Mouse (Mus musculus) cerebellum, adult (tissue): Measurements from ENCODE around the gene Doc2b.
A peak's percentile ranks its signal among the peaks of the same experiment; 100 is the strongest.

Experiments
- ATAC-seq: cut with Nextera tagmentation; 2 replicates; pipeline ENCODE4 v1.9.2; 2017; ENCODE audit warnings: mild to moderate bottlenecking, moderate library complexity, mixed read lengths; ENCODE audit not compliant: insufficient number of reproducible peaks, low FRiP score, low TSS enrichment

Doc2b gene

GRCm38 (mm10) chr11:75794602-75795320 is 1.1 kb downstream of the Doc2b start:
- ATAC-seq: no peak

GRCm38 (mm10) chr11:75793351-75793750 is 2.5 kb downstream of the Doc2b start:
- no peak for ATAC-seq

GRCm38 (mm10) chr11:75792535-75792934 is 3.3 kb downstream of the Doc2b start:
- ATAC-seq: no peak

GRCm38 (mm10) chr11:75785897-75786296 is 10.0 kb downstream of the Doc2b start:
- no peak for ATAC-seq

- ATAC-seq: no peak
Observed at GRCm38 (mm10) chr11:75783799-75784198, 12.1 kb downstream of the Doc2b start.

GRCm38 (mm10) chr11:75781919-75782318 is 13.9 kb downstream of the Doc2b start:
- ATAC-seq: peak; percentile 55; the same call in 1 of the 2 replicates

DNA sequence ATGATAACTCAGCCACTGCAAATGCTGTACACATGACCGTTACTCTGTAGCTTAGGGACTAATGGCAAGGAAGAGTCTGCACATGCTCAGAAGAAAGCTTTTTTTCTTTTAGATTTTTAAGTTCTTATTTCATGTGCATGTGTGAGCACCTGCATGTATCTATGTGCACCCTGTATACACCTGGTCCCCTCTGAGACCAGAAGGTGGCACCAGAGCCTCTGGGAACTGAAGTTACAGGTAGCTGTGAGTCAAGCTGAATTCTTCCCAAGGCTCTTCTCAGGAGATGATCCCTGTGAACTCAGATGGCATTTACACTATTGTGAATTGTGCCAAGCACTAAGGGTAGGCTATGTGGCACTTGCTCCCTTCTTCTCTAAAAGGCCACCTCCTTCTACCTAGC is 19.9 kb downstream of the Doc2b start:
- no peak for ATAC-seq

GRCm38 (mm10) chr11:75772562-75772961 is 23.3 kb downstream of the Doc2b start:
- no peak for ATAC-seq

GRCm38 (mm10) chr11:75769206-75769605 is 26.6 kb downstream of the Doc2b start:
- ATAC-seq: peak; percentile 79; the same call in 1 of the 2 replicates

DNA sequence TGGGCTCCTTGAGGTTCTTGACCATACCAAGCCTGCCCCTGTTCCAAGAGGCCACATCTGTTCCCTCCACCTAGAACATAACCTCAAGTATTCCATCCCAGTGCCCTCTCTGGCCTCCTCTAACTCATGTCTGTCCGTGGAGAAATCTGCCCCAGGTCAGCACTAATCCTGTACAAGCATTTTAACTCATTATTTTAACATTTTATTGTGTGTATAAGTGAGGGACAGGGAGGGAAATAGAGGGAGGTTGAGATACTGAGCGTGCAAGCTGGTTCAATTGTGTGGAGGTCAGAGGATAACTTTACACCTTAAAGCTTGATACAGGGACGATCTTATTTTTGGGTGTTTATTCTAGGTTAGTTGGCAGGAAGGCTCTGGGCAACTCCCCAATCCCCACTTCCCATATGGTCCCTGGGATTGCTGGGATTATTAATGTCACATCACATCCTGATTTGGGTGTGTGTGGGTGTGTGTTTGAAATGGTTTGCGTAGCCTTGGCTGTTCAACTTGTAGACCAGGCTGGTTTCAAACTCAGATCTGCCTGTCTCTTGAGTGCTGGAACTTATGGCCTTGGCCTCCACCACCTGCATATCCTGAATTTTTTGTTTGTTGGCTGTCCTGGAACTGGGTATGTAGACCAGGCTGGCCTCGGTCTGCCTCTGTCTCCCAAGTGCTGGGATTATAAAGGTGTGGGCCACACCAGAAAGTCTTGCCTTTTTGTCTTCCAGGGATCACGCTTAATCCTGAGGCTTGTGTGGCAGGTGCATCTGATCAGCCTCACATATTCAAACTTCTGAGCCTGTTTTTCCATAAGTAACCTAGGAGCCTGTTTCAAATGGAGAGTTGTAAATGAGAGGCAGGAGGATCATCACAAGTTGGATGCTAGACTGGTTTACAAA is 27.5 kb downstream of the Doc2b start:
- ATAC-seq: no peak

DNA sequence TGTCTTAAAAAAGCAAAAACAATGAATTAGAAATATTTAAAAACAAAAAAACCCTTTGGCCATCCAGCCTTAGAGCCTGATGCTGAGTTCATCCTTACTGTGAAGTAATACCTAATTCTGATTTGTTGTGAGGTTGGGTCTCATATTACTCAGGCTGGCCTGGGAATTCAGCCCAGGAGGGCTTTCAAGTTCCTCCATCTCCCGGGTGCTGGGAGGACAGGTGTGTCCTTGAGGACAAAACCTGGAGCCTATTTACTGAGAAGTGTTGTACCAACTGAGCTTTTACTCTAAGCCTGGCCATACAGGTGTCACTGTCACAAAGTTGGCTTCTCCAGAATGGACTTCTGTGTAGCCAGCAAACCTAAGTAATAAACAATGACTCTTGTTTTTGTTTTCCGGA is 28.8 kb downstream of the Doc2b start:
- no peak for ATAC-seq

DNA sequence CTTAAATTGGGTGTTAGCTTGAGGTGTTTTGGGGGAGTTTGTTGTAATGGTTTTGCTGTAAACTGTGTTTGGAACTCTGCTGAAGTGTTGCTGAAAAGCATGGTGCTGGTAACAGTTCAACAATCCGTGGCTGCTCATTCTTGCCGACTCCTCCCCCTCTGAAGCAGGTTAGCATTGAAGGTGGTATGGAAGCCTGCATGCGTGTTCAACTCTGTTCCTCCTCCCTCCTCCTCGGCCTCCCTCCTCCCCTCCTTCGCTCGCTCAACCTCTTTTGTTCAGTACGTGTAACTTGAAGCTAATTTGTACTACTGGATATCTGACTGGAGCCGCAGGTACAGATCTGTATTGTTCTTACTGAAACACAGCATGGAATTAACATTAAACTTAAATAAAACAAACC is 30.7 kb downstream of the Doc2b start:
- no peak for ATAC-seq

DNA sequence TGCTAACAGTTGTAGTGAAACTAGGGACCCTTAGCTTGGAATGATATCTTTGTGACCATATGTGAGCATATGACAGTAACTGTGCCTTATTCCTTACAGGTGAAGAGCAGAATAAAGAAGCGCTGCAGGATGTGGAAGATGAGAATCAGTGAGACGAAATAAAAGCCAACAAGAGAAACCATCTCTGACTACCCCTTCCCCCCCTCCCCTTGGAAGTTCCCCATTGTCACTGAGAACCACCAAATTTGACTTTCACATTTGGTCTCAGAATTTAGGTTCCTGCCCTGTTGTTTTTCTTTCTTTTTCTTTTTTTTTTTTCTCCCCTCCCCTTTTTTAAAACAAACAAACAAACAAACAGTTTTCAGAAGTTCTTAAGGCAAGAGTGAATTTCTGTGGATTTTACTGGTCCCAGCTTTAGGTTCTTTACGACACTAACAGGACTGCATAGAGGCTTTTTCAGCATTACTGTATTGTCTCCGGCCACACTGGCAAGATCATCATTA is 31.3 kb downstream of the Doc2b start:
- ATAC-seq: no peak

GRCm38 (mm10) chr11:75762708-75763107 is 33.1 kb downstream of the Doc2b start:
- no peak for ATAC-seq

DNA sequence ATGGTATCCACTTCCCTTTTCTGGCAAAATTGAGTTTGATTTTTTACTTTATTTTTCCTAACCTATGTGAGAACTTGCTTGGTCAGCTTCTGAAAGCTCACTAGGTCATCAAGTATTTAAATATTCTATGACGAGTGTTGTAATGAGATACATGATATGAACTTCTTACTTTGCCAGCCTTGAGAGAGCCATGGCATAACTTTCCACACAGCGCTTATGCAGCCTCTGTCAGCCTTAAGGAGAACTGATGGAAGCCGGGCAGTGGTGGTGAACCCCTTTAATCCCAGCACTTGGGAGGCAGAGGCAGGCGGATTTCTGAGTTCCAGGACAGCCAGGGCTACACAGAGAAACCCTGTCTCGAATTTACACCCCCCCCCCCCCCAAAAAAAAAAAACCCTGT is 35.1 kb downstream of the Doc2b start:
- no peak for ATAC-seq

DNA sequence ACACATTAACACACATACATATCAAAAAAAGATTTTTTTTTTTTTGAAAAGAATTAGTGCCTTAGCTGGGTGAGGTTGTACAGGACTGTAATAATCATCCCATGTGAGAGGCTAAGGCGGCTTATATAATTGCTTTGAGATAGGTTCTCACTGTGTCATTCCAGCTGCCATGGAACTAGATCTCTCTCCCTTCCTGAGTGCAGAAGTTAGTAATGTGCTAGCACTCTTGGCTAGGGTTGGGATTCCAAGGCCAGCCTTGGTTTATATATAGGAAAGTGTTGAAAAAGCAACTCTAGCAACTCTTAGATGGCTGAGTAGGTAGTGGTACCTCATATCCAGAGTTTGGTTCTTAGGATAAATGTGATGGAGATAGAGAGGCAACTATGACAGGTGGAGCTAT is 37.3 kb downstream of the Doc2b start:
- ATAC-seq: no peak

DNA sequence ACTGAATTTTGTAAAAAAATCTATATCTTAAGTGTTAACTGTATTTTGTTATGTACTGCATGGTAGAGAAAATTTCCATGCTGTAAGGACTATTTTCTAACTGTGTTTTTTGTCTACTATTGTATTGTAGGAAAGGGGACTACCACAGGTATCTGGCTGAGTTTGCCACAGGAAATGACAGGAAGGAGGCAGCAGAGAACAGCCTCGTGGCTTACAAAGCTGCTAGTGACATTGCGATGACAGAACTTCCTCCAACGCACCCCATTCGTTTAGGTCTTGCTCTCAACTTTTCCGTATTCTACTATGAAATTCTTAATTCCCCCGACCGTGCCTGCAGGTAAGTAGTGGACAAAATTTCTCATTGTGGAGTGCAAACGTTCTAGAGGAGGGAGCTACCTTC is 39.2 kb downstream of the Doc2b start:
- no peak for ATAC-seq

- no peak for ATAC-seq
Observed at GRCm38 (mm10) chr11:75751082-75751481, 44.8 kb downstream of the Doc2b start.

- no peak for ATAC-seq
Observed at GRCm38 (mm10) chr11:75750537-75750936, 45.3 kb downstream of the Doc2b start.

DNA sequence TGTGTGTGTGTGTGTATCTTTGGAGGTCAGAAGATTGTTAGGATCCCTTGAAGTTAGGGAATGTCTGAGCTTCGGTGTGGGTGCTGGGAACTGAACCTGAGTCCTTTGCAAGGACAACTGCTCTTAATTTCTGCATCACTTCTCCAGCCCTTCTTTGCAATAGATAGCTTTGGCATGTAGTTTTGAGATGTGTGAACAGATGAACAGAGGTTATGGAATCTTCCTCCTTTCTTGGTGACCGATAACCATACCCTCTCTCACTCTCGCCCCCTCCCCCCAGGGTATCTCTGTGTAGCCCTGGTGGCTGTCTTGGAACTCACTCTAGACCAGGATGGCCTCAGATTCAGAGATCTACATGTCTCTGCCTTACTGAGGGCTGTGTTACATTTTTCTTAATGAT is 51.1 kb downstream of the Doc2b start:
- no peak for ATAC-seq

DNA sequence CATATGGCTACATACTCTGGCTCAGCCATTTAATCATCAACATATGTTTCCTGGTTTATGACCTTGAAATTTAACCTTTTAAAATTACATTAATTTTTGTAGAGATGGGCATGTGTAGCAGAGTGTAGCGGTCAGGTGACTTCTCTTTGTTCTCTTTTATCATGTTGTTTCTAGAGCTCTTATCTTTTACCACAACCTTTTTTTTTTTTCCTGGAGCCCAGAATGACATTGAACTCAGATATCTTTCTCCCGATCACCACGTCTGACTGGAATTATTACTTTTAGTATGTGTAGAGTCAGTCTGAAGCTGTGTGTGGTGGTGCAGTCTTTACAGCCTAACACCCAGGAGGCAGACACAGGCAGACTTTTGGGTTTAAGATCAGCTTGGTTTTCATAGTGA is 54.2 kb downstream of the Doc2b start:
- no peak for ATAC-seq
